Mouse (Mus musculus) bone marrow, adult 2 months (tissue): Measurements from ENCODE around the gene Cep89. TPM values are rescaled to one million over a fixed set of nuclear protein-coding genes. Genes with fewer than 3 reads are reported as not detected.

ENCODE experiments used
- H3K27ac ChIP-seq: fragments of 200-500 bp; 2 replicates; pipeline ENCODE4 v1.5.1; 2012; ENCODE audit warnings: low read depth, mild to moderate bottlenecking, control low read depth, inconsistent platforms, low read length; ENCODE audit not compliant: control insufficient read depth, poor library complexity, insufficient read depth
- H3K4me1 ChIP-seq: fragments of 200-500 bp; 2 replicates; pipeline ENCODE4 v1.6.1; 2011; ENCODE audit warnings: low read length; ENCODE audit not compliant: control insufficient read depth, insufficient read depth
- H3K4me3 ChIP-seq: fragments of 200-500 bp; replicated peaks from 2 replicates; pipeline ENCODE3; 2011; ENCODE audit warnings: mild to moderate bottlenecking, low read depth, low read length, control low read depth; ENCODE audit not compliant: control insufficient read depth
- CTCF ChIP-seq: fragments of 200-500 bp; IDR thresholded peaks from 2 replicates; pipeline ENCODE4 v1.5.1; 2011; ENCODE audit warnings: low read length, control low read depth; ENCODE audit not compliant: control insufficient read depth, insufficient read depth
- POLR2A ChIP-seq: fragments of 200-500 bp; IDR thresholded peaks from 2 replicates; pipeline ENCODE4 v1.6.1; 2011; ENCODE audit warnings: low read depth, mild to moderate bottlenecking, control low read depth, low read length, borderline replicate concordance; ENCODE audit not compliant: control insufficient read depth
- WGBS: fragments of 180-500 bp; shearing (Covaris S2); methylation state at CpG from one replicate; pipeline ENCODE4 v1.1.7; 2018; 5-methylcytosine and 5-hydroxymethylcytosine counted together
- polyA plus RNA-seq: library from polyadenylated mRNA; stranded (reverse); fragments of >200 nt; gene quantifications from 2 replicates; pipeline ENCODE4 v1.2.4, GENCODE M21; 2011; ENCODE audit warnings: low replicate concordance; ENCODE audit not compliant: missing spikeins, insufficient read depth, insufficient read length

Cep89 gene
- polyA plus RNA-seq, 1 experiment: 54.7 TPM

DNA sequence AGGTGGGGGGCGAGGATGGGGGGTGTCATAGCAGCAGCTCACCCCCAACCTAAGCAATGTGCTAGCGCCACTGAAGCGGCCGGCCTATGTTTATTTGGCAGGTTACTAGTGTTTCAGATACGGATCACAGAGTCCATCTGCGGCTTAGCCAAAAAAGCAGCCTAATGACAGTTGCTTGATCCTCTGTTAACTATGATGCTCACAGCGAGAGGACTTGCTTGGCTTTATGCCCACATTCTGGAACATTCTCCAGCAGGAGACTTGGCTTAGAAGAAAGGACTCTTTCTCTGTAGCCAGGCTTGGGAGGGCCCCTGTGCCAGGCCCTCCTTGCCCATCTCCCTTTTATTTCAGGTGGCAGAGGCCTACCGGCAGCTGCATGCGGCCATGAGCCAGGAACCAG, 20.2 kb upstream of the Cep89 start:
- 85% methylated on average over 9 of the region's 9 CpGs for WGBS
- Histone ChIP-seq H3K4me1 (no peaks in the 10 kb centered on the region; the same call in 1 of the 2 replicates), H3K27ac (no peak overlapping the region), H3K4me3 (no peak overlapping the region)
- TF ChIP-seq CTCF (no peak), POLR2A (no peak)

DNA sequence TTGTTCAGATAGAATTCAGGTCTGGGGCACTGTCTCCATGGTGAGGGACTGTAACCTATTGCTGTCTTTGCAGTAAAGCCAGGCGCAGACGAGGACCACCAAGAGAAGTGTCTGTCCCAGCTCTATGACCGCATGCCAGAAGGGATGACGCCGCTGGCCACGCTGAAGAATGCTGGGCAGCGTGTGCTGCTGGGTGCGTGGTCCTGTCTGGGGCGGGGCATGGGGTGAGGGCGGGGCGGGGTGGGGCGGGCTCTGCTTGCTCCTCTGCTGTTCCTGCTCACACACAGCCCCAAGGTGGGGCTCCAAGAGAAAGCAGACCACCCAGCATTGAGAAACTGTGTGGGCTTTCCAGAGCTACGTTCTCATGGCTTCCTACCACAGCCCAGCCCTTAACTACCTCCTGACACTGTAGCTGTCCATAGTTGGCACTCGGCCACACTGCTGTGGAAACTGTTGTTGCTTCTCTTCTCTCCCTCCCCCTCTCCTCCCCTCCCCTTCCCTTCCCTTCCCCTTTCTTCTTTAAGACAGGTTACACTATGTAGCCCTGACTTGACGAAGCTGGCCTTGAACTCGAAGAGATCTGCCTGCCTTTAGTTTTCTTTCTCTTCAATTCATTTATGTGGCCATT, 17.2 kb upstream of the Cep89 start:
- Histone ChIP-seq H3K4me3 (no peak overlapping the region), H3K27ac (no peak overlapping the region), H3K4me1 (no peaks in the 10 kb centered on the region; the same call in 1 of the 2 replicates)
- TF ChIP-seq CTCF (no peak), POLR2A (no peak)
- 25% methylated on average over 16 of the region's 16 CpGs for whole genome bisulfite sequencing

DNA sequence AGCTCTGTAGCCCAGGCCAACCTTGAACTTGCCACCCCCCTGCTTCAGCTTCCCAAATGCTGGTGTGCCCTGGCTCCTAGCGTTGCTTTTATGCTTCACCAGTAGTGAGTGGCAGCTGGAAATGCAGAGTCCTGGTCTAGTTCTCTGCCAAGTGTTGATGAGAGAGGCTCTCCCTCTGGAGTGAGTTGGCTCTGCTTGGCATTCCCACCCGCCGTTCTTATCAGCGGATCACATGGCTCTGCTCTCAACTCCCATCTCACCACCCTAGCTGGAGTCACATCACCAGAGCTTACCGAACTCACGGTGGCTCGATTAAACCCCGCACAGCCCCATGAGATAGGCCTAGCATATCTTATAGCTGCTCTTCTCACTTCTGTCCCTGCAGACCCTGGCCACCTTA, 16.5 kb upstream of the Cep89 start:
- H3K4me3 ChIP-seq: no peak overlapping the region
- 86% methylated on average over 8 of the region's 8 CpGs for WGBS
- TF ChIP-seq CTCF (no peak), POLR2A (no peak)
- no peak overlapping the region for H3K27ac ChIP-seq
- no peaks in the 10 kb centered on the region; the same call in 1 of the 2 replicates for H3K4me1 ChIP-seq

DNA sequence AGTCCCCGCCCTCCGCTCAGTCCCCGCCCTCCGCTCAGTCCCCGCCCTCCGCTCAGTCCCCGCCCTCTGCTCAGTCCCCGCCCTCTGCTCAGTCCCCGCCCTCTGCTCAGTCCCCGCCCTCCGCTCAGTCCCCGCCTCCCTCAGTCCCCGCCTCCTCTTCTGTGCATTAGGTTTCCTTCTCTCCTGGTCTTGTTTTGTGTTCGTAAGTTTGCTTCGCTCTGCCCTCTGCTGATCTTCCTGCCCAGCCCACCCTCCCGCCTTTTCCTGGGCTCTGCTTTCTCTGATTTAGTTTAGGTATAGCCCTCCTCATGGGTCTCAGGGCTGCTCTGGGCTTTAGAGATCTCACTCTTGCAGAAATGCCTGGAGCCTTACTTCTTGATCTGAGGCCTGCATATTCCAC, 15.0 kb upstream of the Cep89 start:
- TF ChIP-seq POLR2A (no peak), CTCF (no peak)
- H3K27ac ChIP-seq: no peak overlapping the region
- no peaks in the 10 kb centered on the region; the same call in 1 of the 2 replicates for H3K4me1 ChIP-seq
- 76% methylated on average over 16 of the region's 16 CpGs for WGBS
- no peak overlapping the region for H3K4me3 ChIP-seq

DNA sequence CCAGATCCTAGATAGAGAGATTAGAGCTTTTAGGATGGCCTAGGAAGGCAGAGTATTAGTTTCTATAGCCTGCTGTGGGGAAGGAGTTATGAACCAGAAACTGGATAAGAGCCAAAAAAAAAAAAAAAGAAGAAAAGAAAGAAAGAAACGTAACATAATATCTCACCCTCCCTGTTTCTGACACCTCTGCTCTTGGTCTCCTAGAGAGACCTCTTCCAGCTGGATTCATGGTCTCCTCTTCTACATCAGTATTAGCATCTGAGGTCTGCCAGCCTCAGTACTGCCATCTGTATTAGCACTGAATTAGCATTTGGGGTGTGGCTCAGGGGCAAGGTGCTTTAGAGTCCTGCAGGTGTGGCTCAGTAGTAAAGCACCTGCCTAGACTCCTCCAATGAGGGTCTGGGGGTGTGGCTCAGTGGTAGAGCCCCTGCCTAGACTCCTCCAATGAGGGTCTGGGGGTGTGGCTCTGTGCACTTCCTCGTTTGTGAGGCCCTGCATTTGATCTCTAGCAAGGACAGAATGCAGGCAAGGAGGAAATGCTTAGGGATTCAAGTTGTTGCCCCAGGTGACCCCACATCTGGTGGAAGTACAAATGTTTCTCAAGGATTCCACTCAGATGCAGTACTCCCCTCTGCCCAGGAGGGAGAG, 14.0 kb upstream of the Cep89 start:
- TF ChIP-seq CTCF (no peak), POLR2A (no peak)
- WGBS: 32% methylated on average over 2 of the region's 2 CpGs
- no peak overlapping the region for H3K4me3 ChIP-seq
- H3K27ac ChIP-seq: no peak overlapping the region
- no peaks in the 10 kb centered on the region; the same call in 1 of the 2 replicates for H3K4me1 ChIP-seq

DNA sequence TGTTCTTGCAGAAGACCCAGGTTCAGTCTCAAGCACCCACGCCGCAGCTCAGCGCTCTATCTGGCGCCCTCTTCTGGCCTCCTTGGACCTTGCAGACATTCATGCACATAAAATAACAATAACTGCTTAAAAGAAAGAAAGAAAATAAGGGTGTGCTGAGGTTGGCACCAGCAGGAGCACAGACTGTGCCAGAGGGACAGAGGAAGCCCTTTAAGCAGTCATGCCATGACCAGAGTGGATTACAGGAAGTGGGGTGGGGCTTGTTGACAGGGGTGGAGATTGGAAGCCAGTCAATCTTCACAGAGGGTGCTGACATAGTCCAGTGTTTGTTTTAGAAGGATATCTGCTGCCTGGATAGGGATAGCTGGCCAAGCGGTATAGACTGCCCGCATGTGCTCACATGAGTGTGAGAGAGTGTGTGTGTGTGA, 10.3 kb upstream of the Cep89 start:
- TF ChIP-seq POLR2A (no peak), CTCF (peak; percentile 61)
- no peak overlapping the region for H3K27ac ChIP-seq
- H3K4me1 ChIP-seq: no peaks in the 10 kb centered on the region
- 66% methylated on average over 6 of the region's 6 CpGs for WGBS
- no peak overlapping the region for H3K4me3 ChIP-seq

DNA sequence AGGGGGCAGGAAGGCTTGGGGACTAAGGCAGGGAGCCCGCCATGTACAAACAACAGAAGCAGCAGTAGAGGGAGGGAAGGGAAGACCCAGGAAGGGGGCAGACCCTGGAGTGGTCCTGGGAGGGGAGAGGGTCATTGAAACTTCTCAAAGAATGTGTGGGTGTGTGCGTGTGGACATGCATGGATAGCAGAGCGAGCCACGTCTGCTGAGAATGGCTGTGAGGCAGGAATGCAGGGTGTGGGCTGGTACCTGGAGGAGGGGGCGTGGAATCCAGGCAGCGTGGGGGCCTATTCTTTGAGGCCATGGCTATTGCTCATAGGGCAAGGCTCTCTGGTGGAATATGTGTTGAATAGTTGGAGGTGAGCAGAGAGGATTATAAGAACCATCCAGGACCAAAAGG, 8.1 kb upstream of the Cep89 start:
- TF ChIP-seq CTCF (no peak), POLR2A (no peak)
- Histone ChIP-seq H3K4me1 (no peaks in the 10 kb centered on the region), H3K27ac (no peak overlapping the region), H3K4me3 (no peak overlapping the region)
- WGBS: 87% methylated on average over 6 of the region's 6 CpGs

DNA sequence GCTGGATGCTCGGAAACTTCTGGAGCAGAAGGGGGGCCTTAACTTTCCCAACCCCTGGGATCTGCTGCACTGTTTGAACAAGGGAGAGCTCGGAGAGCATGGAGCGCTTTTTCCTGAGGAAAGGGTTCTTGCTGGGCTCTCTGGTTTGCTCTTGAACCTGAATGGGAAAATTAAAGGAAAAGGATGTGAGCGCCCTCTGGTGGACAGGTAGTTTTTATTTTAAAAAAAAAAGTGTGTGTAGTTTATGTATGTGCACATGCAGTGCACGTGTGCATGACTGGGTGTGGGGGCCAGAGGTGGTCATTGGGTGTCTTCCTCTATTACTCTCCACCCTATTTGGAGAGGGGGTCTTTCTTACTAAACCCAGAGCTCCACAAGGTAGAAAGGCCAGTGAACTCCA, 3.9 kb upstream of the Cep89 start:
- TF ChIP-seq POLR2A (no peak), CTCF (no peak)
- H3K27ac ChIP-seq: no peak overlapping the region
- H3K4me3 ChIP-seq: no peak overlapping the region
- no peaks in the 10 kb centered on the region for H3K4me1 ChIP-seq
- WGBS: 82% methylated on average over 5 of the region's 5 CpGs
